Mouse (Mus musculus): ENCODE results near the gene Lmnb2.

The Lmnb2 gene

DNA sequence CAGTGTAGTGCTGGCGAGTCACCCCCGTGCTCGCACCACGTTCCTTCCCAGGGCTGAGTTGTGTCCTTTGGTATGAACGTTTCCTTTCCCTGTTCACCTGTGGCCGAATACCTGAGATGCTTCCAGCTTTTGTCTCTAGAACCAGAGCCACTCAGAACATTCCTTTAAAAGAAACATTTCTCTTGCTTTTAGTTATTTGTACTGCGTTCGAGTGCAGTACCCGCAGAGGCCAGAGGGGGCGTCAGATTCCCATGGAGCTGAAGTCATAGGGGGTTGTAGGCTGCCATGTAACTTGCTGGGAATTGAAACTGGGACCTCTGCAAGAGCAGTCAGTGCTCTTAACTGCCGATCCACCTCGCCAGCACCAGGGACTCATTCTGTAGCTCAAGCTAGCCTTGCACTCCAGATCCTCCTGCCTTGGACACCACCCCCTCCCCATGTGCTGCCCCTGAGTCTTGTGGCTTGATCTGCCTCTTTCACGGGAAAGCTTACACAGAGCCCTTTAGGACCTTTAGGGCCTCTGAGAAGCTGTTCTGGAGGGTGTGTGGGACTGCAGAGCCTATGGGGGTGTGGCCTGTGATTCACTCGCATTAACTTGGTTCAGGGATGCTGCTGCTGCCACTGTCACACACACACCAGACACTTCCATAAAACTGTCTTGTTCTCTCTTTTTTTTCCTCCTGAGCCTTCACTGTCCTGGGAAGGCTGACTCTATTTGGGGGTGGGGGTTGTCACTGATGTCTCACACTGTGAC is 28.8 kb upstream of the Lmnb2 start:
- no peak for DNase-seq (ENCODE audit: low read depth, low spot score)

DNA sequence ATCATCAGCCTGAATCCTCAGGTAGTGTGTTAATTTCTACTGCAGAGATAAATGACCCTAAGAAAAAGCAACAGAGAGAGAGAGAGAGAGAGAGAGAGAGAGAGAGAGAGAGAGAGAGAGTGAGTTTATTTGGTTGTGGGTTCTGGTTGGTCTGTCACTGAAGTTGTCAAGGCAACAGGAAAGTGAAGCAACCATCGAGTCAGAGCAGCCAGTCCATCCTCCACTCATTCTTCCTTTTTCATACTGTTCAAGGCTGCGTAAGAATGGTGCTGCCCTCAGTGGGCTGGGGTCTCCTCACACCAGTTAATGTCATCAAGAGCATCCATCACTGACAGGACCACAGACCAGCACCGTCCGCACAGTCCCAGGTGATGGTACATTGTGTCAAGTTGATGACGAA is 26.2 kb upstream of the Lmnb2 start:
- no peak for DNase-seq (ENCODE audit: low read depth, low spot score)

GRCm38 (mm10) chr10:80943701-80944100 is 25.7 kb upstream of the Lmnb2 start:
- no peak for DNase-seq (ENCODE audit: low read depth, low spot score)

DNA sequence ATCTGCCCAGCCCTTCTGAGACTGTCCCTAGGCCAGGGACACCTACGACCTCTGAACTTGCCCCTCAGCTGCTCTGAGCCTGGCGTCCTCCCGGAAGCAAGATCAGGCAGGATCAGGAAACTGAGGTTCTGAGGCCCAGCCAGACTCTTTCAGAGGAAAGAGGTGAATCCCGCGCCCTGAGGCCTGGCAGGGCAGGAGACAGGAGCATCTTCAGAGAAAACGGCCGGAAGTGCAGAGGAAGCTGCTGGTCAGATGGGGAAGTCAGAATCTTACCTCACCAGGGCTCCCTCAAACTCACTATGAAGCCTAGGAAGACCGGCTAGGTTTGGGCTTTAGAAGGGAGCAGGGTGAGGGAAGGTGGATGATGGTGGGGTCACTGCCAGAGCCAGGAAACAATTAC is 24.9 kb upstream of the Lmnb2 start:
- DNase-seq (ENCODE audit: low read depth, low spot score), result no peak

- no peak for DNase-seq (ENCODE audit: low read depth, low spot score)
Measured at GRCm38 (mm10) chr10:80940988-80941347, 22.9 kb upstream of the Lmnb2 start.

DNA sequence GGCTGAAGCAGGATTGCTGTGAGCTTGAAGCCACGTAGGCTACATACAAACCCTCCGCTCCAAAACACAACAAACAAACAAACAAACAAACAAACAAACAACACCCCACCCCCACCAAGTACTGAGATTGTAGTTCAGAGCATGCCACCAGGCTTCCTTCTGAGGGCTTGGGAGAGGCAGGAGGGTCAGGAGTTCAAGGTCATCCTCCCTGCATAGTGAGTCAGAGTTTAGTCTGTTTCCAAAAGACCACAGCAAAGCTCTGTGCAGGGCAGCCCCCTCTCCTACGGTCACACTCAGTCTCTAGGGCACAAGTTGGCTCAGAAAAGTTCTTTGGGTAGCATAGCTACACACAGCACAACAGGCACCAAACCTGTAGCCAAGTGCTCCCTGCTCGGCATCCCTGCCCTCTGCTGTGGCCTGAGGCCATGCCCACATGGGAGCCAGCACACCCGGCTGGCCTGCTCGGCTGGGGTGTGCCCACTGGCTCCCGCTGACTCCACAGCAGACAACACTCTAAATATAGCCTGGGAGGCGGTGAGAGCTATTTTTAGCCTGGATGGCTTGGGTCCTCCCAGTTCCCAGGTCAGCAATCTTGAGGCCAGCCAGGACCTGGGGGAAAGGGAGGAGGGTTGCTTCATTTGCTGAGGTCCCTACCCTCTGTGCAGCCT is 22.4 kb upstream of the Lmnb2 start:
- DNase-seq (ENCODE audit: low read depth, low spot score), result peak; percentile 95

GRCm38 (mm10) chr10:80939671-80940070 is 21.6 kb upstream of the Lmnb2 start:
- peak; percentile 93 for DNase-seq (ENCODE audit: low read depth, low spot score)

DNA sequence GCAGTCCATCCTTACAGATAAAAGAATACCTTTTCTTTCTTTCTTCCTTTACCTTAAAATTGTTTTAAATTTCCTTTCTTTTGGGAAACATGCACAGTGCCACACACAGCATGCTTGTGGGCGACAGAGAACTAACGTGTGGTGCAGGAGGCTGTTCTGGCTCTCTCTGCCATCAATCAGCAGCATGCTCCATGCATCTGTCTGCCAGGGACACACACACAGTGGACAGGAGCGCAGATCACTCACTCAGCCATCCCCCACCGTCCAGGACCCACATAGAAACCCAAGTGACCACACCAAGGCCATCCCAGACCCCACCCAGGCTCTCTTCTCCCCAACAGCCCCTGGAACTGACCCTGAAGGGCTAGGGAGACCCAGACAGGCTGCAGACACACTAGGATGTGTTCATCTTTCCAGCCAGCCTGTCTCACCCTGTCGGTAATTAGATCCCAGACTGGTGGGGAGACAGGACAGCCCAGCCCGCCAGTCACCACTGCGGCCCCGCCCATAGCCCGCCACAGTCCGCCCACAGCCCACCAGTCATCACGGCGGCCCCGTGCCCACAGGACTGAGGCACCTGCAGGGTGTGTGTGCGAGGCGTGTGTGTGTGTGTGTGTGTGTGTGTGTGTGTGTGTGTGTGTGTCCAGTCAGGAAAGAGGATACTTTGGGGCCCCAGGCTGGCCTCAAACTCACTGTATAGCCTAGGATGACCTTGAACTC is 20.9 kb upstream of the Lmnb2 start:
- no peak for DNase-seq (ENCODE audit: low read depth, low spot score)

DNA sequence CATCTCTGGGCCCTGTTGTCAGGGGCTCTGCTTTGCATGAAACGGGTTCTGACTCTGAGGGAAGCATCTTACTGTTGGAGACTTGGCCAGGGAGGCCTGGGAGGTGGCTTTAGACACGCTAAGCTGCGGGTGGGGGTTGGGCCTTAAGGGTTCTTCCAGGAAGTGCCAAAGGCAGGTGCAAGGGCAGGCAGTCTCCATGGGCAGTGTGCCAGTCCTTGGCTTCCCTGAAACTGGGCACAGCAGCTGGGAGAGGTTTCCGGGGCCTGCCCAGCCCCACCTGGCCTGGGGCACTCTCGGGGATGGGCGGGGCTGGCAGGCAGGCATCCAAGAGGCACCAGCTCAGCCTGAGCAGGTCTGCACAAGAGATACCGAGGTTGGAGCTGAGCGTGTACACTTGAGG is 19.6 kb upstream of the Lmnb2 start:
- DNase-seq (ENCODE audit: low read depth, low spot score), result peak; percentile 86

DNA sequence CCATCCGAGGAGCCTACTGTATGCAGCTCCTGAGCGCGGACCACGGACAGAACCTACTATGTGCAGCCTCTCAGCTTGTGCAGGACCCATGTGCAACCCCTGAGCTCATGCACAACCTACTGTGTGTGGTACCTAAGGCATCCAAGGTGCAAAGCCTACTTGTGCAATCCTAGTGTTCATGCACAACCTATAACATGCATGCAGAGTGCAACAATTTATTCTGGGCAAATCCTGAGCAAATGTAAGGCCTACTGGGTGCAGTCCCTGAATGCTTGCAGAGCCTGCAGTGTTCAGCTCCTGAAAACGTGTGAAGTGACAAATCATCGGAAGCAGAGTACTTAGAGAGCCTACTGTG is 18.7 kb upstream of the Lmnb2 start:
- no peak for DNase-seq (ENCODE audit: low read depth, low spot score)

DNA sequence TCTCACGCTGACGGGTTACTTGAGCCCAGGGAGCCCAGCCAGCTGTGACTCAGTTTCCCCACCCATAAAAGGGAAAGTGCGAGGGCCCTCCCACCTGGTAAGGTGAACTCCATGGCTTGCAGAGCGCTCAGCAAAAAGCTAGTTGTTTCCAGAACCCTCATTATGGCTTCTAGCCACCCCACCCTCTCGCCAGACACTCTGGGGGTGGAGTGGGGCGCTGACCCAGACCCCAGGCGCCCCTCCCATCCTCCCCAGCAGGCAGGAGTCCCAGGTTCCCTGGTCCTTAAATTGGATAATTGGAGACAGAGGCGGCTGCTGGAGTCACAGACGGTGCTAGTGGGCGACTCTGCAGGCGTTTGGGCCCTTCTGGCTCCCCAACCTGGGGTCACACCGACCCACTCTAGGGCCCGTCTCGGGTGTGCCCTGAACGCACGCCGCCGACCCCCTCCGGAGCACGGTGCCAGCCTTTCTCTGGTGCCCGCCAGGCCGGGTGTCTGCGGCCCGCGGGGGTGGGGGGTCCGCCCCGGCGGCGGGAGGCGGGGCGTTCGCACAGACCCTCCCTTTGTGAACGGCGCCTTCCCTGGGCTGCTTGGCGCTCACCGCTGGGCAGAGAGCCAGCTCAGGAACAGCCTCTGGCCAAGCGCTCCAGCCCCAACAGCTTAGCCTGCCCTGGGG is 18.2 kb upstream of the Lmnb2 start:
- DNase-seq (ENCODE audit: low read depth, low spot score), result no peak

GRCm38 (mm10) chr10:80935698-80936097 is 17.7 kb upstream of the Lmnb2 start:
- DNase-seq (ENCODE audit: low read depth, low spot score), result no peak

GRCm38 (mm10) chr10:80935241-80935640 is 17.2 kb upstream of the Lmnb2 start:
- no peak for DNase-seq (ENCODE audit: low read depth, low spot score)

DNA sequence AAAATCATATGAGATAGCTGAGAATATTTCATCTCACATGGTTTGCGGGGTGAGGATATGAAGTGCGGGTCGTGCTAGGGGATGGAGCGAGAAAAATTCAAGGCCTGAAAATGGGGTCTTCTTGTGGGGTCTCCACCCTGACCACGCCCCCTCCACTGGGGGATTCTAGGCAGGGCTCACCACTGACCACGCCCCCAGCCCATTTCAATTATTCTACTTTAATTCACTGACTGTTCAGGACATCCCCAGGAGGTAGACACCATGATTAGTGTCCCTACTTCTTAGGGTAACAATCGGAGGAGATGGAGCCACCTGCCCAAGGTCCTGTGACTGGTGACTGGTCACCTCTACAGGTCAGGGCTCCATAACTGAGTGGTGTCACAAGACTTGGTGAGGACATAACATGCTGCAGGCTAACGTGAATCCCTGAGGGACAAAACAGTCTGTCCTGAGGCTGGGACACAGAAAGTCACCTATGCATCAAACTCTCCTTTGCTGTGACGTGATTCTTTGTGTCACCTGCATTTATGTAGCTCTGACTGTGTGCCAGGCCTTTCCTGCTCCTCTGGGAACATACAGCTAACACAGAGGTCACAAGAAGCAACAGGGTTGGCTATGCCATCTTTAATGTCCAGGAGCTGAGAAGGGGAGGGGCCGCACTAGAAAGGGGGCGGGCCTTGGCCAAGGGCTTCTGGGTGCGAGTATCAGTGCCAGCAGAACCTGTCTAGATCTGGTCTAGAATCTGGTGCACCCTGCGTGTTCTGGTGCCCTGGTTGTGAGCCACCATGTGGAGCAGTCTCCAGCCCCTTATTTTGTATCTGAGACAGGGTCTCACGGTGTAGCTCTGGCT is 16.3 kb upstream of the Lmnb2 start:
- DNase-seq (ENCODE audit: low read depth, low spot score), result no peak

GRCm38 (mm10) chr10:80933421-80933979 is 15.5 kb upstream of the Lmnb2 start:
- DNase-seq (ENCODE audit: low read depth, low spot score), result peak; percentile 64

DNA sequence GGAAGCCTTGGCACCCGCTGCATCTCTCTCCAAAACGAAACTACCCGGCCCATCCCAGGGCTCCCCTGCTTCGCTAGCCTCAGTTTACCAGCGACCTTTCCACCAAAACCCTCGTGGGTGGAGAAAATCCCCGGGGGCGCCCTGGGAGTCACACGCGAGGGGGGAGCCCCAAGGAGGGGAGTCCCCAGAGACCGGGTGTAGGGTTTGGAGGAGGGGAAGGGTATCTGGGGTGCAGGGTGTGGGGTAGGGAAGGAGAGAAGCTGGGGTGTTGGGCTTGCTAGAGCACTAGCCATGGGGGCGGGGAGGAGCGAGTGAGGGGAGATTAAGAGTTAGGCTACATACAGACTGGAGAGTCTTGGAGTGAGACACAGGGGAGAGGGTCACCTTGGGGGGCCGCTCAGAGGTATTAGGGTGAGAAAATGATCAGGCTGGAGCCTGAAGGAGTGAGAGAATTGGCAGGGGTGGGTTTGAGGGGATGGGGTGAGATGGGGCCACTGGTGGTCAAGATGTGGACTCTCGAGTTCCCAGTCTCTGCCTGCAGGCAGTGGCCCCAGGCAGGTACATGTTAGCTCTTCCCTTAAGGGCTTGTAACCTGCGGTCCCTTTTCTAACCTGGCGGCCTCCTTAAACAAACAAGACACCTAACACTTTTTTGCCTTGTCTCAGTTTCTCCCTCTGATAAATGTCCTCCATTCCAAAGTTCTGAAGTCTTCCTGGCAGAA is 14.8 kb upstream of the Lmnb2 start:
- no peak for DNase-seq (ENCODE audit: low read depth, low spot score)

DNA sequence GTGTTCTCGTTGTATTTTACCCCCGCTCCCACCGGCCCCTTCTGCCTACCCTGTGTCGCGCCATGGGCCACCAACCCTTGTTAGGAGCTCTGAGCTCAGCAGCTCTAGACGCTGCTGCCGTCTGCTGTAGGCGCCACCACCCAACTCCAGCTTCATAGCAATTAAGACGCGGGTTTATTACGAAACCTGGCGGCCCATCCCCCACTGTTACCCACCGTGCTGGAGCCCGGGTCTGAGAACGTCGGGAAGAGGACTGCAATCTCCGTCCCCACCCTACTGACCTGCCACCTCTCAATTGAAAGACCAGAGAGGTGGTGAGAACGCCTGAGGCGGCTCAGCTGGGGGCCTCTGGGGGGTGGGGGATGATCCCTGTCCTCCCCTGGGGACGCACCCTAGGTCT is 14.2 kb upstream of the Lmnb2 start:
- no peak for DNase-seq (ENCODE audit: low read depth, low spot score)

GRCm38 (mm10) chr10:80931695-80932094 is 13.7 kb upstream of the Lmnb2 start:
- DNase-seq (ENCODE audit: low read depth, low spot score), result no peak

DNA sequence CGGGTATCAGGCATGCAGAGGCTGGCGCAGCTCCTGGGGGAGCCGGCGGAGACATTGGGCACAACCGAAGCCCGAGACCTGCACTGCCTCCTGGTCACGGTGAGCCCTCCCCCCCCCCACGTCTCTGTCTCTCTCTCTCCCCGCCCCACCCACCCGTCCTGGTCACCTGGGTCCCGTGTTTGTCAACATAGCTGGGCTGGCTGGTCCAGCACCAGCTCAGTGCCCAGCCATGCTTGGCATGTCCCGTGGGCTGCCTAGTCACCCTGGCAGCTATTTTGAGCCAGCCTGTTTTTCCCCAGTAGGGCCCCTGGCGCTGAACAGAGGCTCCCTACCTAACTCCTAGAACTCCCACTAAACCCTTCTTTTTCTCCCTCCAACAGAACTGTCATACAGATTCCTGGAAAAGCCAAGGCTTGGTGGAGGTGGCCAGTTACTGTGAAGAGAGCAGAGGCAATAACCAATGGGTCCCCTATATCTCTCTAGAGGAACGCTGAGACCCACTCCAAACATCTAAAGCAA is 13.2 kb upstream of the Lmnb2 start:
- peak; percentile 93 for DNase-seq (ENCODE audit: low read depth, low spot score)
